Mouse (Mus musculus): Measurements from ENCODE around the gene Palm.

GRCm38 (mm10) chr10:79748496-79748895 lies 44.9 kb upstream of the Palm start:
- TF ChIP-seq CTCF (IDR thresholded peaks at IDR 0.05; ENCODE audit: extremely low read depth, insufficient read depth, insufficient read length, insufficient replicate concordance): no peak
- TF ChIP-seq POLR2A (IDR thresholded peaks at IDR 0.05; ENCODE audit: low read depth, low read length): no peak
